Mouse (Mus musculus) brain, embryonic 14.5 days (tissue): Measurements from ENCODE around the gene Zfp280b. TPM values are rescaled to one million over a fixed set of nuclear protein-coding genes. Genes with fewer than 3 reads are reported as not detected.
"Not testable (repeated sequence)": the region's sequence is repeated elsewhere in the genome, so short reads cannot be mapped to it uniquely, and the experiment has no call there.

Experiments used
- DNase-seq: peaks from one replicate; pipeline ENCODE4 v3.0.0-alpha.2; 2011; ENCODE audit warnings: low read depth
- CTCF ChIP-seq: fragments of 200-500 bp; IDR thresholded peaks from 2 replicates; pipeline ENCODE4 v1.5.1; 2012; ENCODE audit warnings: inconsistent platforms, mild to moderate bottlenecking, moderate library complexity, borderline replicate concordance; ENCODE audit not compliant: insufficient read depth, insufficient read length; ENCODE audit errors: extremely low read depth
- POLR2A ChIP-seq: fragments of 200-500 bp; IDR thresholded peaks from 2 replicates; pipeline ENCODE4 v1.6.1; 2012; ENCODE audit warnings: mild to moderate bottlenecking, inconsistent platforms, borderline replicate concordance; ENCODE audit not compliant: poor library complexity, insufficient read depth, insufficient read length, severe bottlenecking; ENCODE audit errors: extremely low read depth
- polyA plus RNA-seq: library from polyadenylated mRNA; depleted of rRNA; stranded (reverse); fragments of >200 nt; gene quantifications from 2 replicates; pipeline ENCODE4 v1.2.3, GENCODE M21; 2012; rRNA removed

Gene Zfp280b
- polyA plus RNA-seq, 1 experiment, result 12.3 TPM

DNA sequence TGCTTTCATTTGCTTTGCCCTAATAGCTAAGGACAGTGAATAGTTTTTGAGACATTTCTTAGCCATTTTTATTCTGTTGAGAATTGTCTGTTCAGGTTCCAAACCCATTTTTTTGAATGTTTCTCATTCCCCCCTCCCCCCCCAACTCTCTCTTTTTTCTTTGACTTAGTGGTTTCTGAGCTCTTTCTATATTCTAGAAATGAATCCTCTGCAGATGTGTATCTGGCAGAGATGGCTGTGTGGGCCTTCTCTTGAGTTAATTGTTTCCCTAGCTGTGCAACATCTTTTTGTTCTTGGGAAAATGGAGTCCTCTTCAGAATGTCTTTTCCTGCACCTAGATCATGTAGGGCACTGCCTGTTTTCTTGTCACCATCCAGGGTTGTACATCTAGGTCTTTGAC, 2.8 kb downstream of the Zfp280b start:
- TF ChIP-seq POLR2A (no peak), CTCF (no peak)
- DNase-seq, result no peak

DNA sequence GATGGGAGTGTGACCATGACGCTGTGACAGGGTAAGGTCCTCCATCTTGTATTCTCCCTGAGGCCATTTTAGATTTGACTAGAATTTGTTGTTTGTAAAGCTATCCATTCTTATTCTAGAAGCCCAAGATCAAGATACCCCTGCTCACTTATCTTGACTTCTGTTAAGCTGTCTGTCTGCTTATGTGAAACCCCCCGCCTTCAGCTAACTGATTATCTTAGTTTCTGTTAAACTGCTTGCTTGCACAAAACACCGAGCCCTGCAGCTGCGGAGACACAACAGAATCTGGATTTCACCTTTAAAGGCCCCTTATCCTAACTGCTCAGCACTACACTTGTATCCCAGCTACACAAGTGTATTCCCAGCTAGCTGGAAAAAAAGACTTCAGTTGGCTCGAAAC, 4.5 kb downstream of the Zfp280b start:
- DNase-seq, result no peak

GRCm38 (mm10) chr10:76045343-76045742, 12.9 kb downstream of the Zfp280b start:
- no peak for DNase-seq
- no peak for TF ChIP-seq CTCF
- TF ChIP-seq POLR2A, result no peak

More for the DNA sequence above, 4.5 kb downstream of the Zfp280b start:
- TF ChIP-seq POLR2A (no peak), CTCF (no peak)

GRCm38 (mm10) chr10:76046754-76047153, 14.3 kb downstream of the Zfp280b start:
- DNase-seq, result no peak
- no peak for TF ChIP-seq CTCF
- no peak for TF ChIP-seq POLR2A

DNA sequence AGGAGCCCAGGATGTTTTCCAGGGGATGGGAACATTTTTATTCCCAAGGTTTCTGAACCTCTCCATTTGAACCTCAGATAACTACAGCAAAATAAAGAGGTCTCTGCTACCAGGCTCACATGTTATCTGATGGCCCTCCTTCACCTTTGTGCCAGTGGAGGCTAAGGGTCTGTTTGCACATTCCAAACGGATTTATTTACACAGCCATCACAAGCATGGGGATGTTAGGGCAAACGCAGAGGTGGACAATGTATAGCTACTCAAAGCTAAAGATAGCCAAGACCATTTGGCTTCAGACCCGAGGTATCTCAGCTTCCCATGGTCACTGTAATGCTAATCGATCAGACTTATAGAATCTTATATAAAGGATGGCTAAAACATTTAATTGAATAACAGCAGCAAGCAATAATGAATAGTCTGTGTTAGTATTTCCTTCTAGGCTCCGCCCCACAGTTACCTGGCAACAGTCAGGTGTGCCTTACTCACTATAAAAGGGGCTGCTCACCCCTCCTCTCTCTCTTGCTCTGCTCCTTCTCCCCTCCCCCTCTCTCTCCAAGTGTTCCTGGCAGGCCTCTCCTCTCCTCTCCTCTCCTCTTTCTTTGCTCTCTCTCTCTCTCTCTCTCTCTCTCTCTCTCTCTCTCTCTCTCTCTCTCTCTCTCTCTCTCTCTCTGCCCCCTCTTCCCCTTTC, 14.9 kb downstream of the Zfp280b start:
- DNase-seq, result no peak
- TF ChIP-seq CTCF (no peak), POLR2A (no peak)

GRCm38 (mm10) chr10:76048967-76049366, 16.5 kb downstream of the Zfp280b start:
- no peak for DNase-seq
- TF ChIP-seq CTCF (no peak), POLR2A (no peak)

DNA sequence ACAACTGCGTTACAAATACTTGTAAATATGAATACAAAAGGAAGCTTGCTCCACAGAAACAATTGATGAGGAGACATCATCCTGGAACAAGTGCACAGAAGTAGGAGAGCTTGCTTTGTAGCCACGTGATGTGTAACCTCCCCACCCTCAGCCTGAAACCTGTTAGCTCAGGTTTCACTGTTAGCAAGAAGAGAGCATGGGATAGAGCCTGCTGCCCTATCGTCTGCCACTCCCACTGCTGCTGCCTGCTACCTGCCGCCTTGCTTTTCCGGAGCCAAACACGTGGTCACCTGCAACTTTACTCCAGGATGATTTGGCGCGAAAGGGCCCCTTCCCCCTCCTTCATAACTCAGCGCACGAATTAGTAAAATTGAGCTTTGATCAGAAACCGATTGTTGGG, 19.4 kb downstream of the Zfp280b start:
- TF ChIP-seq POLR2A (no peak), CTCF (no peak)

DNA sequence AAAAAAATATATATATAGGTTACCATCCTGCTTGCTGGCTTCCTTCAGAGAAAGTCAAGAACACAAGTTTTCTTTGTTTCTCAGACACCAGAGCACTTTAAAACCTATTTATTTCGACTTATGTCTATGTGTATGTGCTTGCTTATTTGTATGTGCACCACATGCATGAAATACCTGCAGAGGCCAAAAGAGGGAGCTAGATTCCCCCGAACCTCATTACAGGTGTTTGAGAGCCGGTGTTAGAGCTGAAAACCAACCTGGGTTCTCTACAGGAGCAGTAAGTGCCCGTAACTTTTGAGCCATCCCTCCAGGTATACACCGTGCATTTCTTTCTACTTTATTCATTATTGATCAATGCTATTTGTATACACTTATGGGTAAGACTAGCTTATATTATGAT, 30.0 kb downstream of the Zfp280b start:
- DNase-seq, result no peak
- TF ChIP-seq CTCF, result no peak
- no peak for TF ChIP-seq POLR2A

More for the DNA sequence above, 19.4 kb downstream of the Zfp280b start:
- no peak for DNase-seq

DNA sequence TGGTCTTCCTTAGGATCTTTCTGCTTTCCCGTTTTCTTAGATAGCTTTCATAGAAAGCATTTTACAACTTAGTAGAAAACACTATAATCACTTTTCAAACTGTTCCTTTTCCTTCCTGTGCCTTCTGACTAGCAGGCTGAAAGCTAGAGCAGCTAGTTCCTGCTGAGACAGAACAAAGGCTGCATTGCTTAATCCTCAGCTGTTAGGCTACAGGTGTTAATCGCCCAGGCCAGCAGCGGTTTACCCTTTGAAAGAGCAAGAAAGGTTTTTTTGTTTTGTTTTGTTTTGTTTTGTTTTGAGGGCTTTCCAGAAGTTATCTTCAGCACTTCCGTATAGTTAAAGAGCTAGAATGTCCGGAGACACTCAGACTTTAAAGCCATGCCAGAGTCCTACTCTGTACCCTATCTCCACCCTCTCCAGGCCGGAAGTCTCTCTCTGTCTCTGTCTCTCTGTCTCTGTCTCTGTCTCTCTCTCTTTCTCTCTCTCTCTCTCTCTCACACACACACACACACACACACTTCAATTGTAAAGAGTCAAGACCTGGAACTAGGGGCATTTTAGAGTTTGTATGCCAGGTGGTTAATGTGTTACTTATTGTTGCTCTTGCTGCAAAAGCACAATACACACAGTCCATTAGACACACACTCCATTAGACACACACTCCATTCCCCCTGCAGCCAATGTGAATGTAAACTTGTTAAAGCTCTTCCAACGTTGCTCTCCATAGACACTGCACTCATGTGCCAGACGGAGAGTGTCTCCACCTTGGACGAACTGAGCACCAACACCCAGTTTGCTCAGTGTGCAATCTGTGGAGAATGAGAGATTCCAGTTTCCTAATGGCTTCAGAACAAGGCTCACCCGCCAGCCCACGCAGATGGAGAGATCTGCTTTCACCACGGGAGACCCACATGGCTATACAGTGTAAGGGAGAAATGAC, 35.5 kb downstream of the Zfp280b start:
- DNase-seq, result peak; percentile 49
- TF ChIP-seq CTCF, result no peak
- TF ChIP-seq POLR2A, result no peak

GRCm38 (mm10) chr10:76072080-76072479, 39.6 kb downstream of the Zfp280b start:
- DNase-seq, result not testable (repeated sequence)

GRCm38 (mm10) chr10:76077008-76077407, 44.6 kb downstream of the Zfp280b start:
- not testable (repeated sequence) for DNase-seq

Other genes starting within 250 kb of the Zfp280b start
- gene Gstt1, start 234.1 kb upstream of the Zfp280b start, polyA plus RNA-seq, result 11.5 and 13.4 TPM in 2 replicates
- gene Gstt4, start 210.1 kb upstream of the Zfp280b start, polyA plus RNA-seq, result not detected in 2 replicates
- 7.7 and 9.2 TPM in 2 replicates for gene Gstt2, start 195.2 kb upstream of the Zfp280b start, polyA plus RNA-seq
- 1,693 and 2,722 TPM in 2 replicates for gene Mif, start 172.4 kb upstream of the Zfp280b start, polyA plus RNA-seq
- gene Derl3, start 139.2 kb upstream of the Zfp280b start, polyA plus RNA-seq, result 1.7 and 5.7 TPM in 2 replicates
- gene Smarcb1, start 111.0 kb upstream of the Zfp280b start, polyA plus RNA-seq, result 129 and 165 TPM in 2 replicates
- 28.6 and 40.4 TPM in 2 replicates for gene Chchd10, start 99.5 kb upstream of the Zfp280b start, polyA plus RNA-seq
- 28.8 and 38.5 TPM in 2 replicates for gene Mmp11, start 96.2 kb upstream of the Zfp280b start, polyA plus RNA-seq
- 0.71 and 1.4 TPM in 2 replicates for gene Gm867, start 92.0 kb upstream of the Zfp280b start, polyA plus RNA-seq
- 0.16 TPM in 1 of 2 replicates, not detected in the other for gene Vpreb3, start 89.6 kb upstream of the Zfp280b start, polyA plus RNA-seq
- gene Gm5134, start 78.1 kb upstream of the Zfp280b start, polyA plus RNA-seq, result 0.05 TPM in 2 replicates
- gene Slc5a4b, start 78.3 kb downstream of the Zfp280b start, polyA plus RNA-seq, result not detected in 2 replicates
- 0.18 and 0.37 TPM in 2 replicates for gene Slc5a4a, start 114.8 kb downstream of the Zfp280b start, polyA plus RNA-seq
- 273 and 287 TPM in 2 replicates for gene Prmt2, start 205.2 kb downstream of the Zfp280b start, polyA plus RNA-seq
- gene S100b, start 221.2 kb downstream of the Zfp280b start, polyA plus RNA-seq, result 0.62 and 1.8 TPM in 2 replicates